Mouse (Mus musculus): ENCODE results near the gene Mgat1. TPM values are rescaled to one million over a fixed set of nuclear protein-coding genes. Genes with fewer than 3 reads are reported as not detected.
"Not testable (repeated sequence)": the region's sequence is repeated elsewhere in the genome, so short reads cannot be mapped to it uniquely, and the experiment has no call there.

Mgat1 gene
- polyA plus RNA-seq, 1 experiment from 2014 or later, result 35.1 TPM

DNA sequence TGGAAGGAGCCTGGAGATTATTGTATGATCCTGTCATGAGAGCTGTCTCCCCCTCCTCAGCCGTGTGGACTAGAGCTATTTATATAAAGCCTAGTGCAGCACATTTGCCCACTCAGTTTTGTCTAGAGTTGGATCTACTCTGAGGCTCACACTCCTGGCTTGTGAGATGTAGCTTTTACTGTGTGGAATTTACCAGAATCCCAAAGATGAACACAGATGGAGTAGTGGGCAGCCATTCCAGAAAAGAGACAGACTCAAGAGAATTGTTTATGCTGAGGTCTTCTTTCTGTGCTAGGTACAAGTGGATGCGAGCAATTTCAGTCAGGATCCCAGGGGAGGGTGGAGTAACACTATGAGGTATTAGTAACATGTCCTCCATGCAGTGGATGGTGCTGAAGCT is 43.3 kb downstream of the Mgat1 start:
- Histone ChIP-seq H3K4me3 (replicated peaks) (no peak overlapping the region), H3K27ac (replicated peaks) (no peak overlapping the region), H3K4me1 (replicated peaks) (no peaks in the 10 kb centered on the region), H3K9me3 (replicated peaks) (no peaks in the 10 kb centered on the region), H3K4me2 (no peak overlapping the region), H3K36me3 (replicated peaks) (no peaks in the 10 kb centered on the region), H3K9ac (no peak overlapping the region), H3K27me3 (no peaks in the 10 kb centered on the region)
- WGBS (ENCODE audit: insufficient replicate concordance), result 49% methylated on average over 2 of the region's 2 CpGs
- ATAC-seq (ENCODE audit: insufficient read depth), result no peak

DNA sequence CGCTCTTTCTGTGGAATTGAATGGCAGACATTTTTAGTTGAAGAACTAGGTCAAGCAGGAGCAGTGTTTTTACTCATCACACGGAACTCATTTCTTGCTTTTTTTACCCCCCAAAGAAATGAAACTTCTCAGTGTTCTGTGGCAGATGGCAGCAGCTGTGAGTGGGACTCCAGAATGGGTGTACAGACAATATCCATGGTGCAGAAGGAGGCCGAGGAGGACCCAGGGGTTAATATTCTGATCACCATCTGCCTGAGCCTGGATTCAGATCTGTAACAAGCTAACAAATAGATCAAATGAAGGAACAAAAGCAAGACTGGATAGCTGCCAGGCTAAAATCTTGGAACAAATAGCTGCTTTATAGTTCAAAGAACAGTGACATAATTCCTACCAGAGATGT is 48.8 kb downstream of the Mgat1 start:
- no peaks in the 10 kb centered on the region for H3K36me3 ChIP-seq (replicated peaks)
- H3K4me2 ChIP-seq, result no peak overlapping the region
- WGBS (ENCODE audit: insufficient replicate concordance), result 62% methylated on average over 3 of the region's 3 CpGs
- no peak overlapping the region for H3K9ac ChIP-seq
- no peaks in the 10 kb centered on the region for H3K27me3 ChIP-seq
- no peaks in the 10 kb centered on the region for H3K9me3 ChIP-seq (replicated peaks)
- ATAC-seq (ENCODE audit: insufficient read depth), result no peak
- H3K4me1 ChIP-seq (replicated peaks), result no peaks in the 10 kb centered on the region
- no peak overlapping the region for H3K27ac ChIP-seq (replicated peaks)
- H3K4me3 ChIP-seq (replicated peaks), result no peak overlapping the region

DNA sequence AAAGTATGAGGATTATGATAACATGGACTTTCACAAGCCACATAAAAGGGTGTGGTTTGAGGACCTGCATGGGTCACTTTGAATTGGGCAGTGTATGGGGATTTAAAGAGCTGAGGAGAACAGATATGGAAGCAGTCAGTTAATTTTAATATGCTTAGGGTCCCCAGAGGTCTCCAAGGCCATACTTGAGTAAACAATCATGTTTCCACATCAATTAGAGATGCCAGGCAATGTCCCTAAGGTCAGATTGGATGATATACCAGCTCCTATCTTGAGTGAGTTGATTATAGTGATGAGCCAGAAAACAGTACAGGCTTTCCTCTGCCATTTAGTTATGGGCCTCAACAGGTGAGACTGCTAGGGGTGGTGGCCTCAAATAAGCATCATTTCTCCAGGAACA is 60.5 kb downstream of the Mgat1 start, which contains the start of gene Olfr10:
Gene Olfr10, plus strand, starts transcription at position 301 of the 400 bp plus-strand sequence.
- no peaks in the 10 kb centered on the region for H3K36me3 ChIP-seq (replicated peaks)

DNA sequence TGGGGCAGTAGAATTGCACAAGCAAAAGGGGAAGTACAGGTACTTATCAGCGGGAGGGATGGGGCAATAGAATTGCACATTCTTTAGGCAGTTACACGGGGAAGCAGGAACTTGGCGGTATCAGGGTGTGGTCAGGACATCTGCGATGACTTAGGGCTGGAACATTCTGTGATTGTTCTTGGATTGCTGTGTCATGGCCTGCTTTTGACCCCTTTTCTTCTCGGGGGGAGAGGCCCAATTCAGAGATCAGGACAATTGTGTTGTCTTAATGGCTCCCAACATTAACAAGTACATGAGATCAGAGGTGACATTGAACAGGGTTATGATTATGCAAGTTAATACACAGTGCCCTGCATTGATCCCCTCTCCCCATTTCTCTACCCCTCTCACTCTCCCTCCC is 64.6 kb downstream of the Mgat1 start:
- H3K36me3 ChIP-seq (replicated peaks); H3K9ac ChIP-seq; H3K4me1 ChIP-seq (replicated peaks); H3K27me3 ChIP-seq; H3K27ac ChIP-seq (replicated peaks); H3K4me2 ChIP-seq; H3K9me3 ChIP-seq (replicated peaks); ATAC-seq (ENCODE audit: insufficient read depth); H3K4me3 ChIP-seq (replicated peaks): not testable (repeated sequence)
- whole genome bisulfite sequencing (ENCODE audit: insufficient replicate concordance), result 48% methylated on average over 5 of the region's 5 CpGs

More for the DNA sequence above, 60.5 kb downstream of the Mgat1 start, which contains the start of gene Olfr10:
- ATAC-seq (ENCODE audit: insufficient read depth), result no peak
- Histone ChIP-seq H3K4me2 (no peak within 1 kb of the TSS), H3K4me3 (replicated peaks) (no peak within 1 kb of the TSS), H3K27ac (replicated peaks) (no peak within 1 kb of the TSS), H3K9ac (no peak within 1 kb of the TSS), H3K27me3 (no peaks in the 10 kb centered on the region), H3K9me3 (replicated peaks) (no peaks in the 10 kb centered on the region), H3K4me1 (replicated peaks) (no peaks in the 10 kb centered on the region)

Other genes with a start within 250 kb of the Mgat1 start
- gene 9930111J21Rik2, start 192.9 kb upstream of the Mgat1 start, polyA plus RNA-seq (2015; fragmentation: Nextera tagmentation; extraction: Ambion mirVana), result 1.2 and 1.6 TPM in 2 replicates
- 0.86 and 1.1 TPM in 2 replicates for gene Tgtp2, start 180.0 kb upstream of the Mgat1 start, polyA plus RNA-seq (2015; fragmentation: Nextera tagmentation; extraction: Ambion mirVana)
- gene Ifi47, start 167.6 kb upstream of the Mgat1 start, polyA plus RNA-seq (2015; fragmentation: Nextera tagmentation; extraction: Ambion mirVana), result 7.0 and 7.1 TPM in 2 replicates
- not detected in 2 replicates for gene Olfr1396, start 129.3 kb upstream of the Mgat1 start, polyA plus RNA-seq (2015; fragmentation: Nextera tagmentation; extraction: Ambion mirVana)
- gene Olfr1395, start 101.9 kb upstream of the Mgat1 start, polyA plus RNA-seq (2015; fragmentation: Nextera tagmentation; extraction: Ambion mirVana), result not detected in 2 replicates
- not detected in 2 replicates for gene Olfr1394, start 89.8 kb upstream of the Mgat1 start, polyA plus RNA-seq (2015; fragmentation: Nextera tagmentation; extraction: Ambion mirVana)
- gene Btnl9, start 57.0 kb upstream of the Mgat1 start, polyA plus RNA-seq (2015; fragmentation: Nextera tagmentation; extraction: Ambion mirVana), result 0.76 and 1.6 TPM in 2 replicates
- 10.2 and 10.4 TPM in 2 replicates for gene Zfp62, start 40.9 kb upstream of the Mgat1 start, polyA plus RNA-seq (2015; fragmentation: Nextera tagmentation; extraction: Ambion mirVana)
- gene Olfr1393, start 34.1 kb downstream of the Mgat1 start, polyA plus RNA-seq (2015; fragmentation: Nextera tagmentation; extraction: Ambion mirVana), result not detected in 2 replicates
- gene Olfr1392, start 41.1 kb downstream of the Mgat1 start, polyA plus RNA-seq (2015; fragmentation: Nextera tagmentation; extraction: Ambion mirVana), result not detected in 2 replicates
- gene Olfr10, start 60.5 kb downstream of the Mgat1 start, polyA plus RNA-seq (2015; fragmentation: Nextera tagmentation; extraction: Ambion mirVana), result not detected in 2 replicates
- gene Olfr1391, start 78.6 kb downstream of the Mgat1 start, polyA plus RNA-seq (2015; fragmentation: Nextera tagmentation; extraction: Ambion mirVana), result not detected in 2 replicates
- gene Olfr1390, start 91.0 kb downstream of the Mgat1 start, polyA plus RNA-seq (2015; fragmentation: Nextera tagmentation; extraction: Ambion mirVana), result not detected in 2 replicates
- gene Olfr1389, start 178.9 kb downstream of the Mgat1 start, polyA plus RNA-seq (2015; fragmentation: Nextera tagmentation; extraction: Ambion mirVana), result not detected in 2 replicates
- 0.06 TPM in 1 of 2 replicates, not detected in the other for gene Olfr1388, start 192.4 kb downstream of the Mgat1 start, polyA plus RNA-seq (2015; fragmentation: Nextera tagmentation; extraction: Ambion mirVana)
- gene Olfr1387, start 211.2 kb downstream of the Mgat1 start, polyA plus RNA-seq (2015; fragmentation: Nextera tagmentation; extraction: Ambion mirVana), result not detected in 2 replicates
- not detected in 2 replicates for gene Olfr1386, start 220.9 kb downstream of the Mgat1 start, polyA plus RNA-seq (2015; fragmentation: Nextera tagmentation; extraction: Ambion mirVana)
- gene Olfr1385, start 244.9 kb downstream of the Mgat1 start, polyA plus RNA-seq (2015; fragmentation: Nextera tagmentation; extraction: Ambion mirVana), result not detected in 2 replicates